ENCODE assay signal across 26 mouse cellular contexts in the genomic region with DNA sequence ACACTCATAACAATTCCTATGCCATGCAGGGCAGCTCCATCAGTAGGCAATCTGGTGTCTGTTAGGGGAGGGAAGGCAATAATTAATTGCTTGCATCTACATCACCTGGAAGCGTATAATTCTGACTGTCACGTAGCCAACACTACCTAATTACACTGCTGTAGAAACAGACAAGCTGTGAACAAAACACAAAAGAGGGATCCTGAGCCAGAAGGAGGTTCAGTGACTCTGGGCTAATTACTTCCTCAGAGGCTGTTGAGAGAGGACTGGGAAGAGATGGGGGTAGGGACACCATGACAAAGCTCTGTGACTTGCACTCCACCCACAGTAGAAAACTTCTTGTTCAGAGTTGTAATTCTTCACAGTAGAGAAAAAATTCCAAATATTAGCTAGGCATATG. TPM values are rescaled to one million over a fixed set of nuclear protein-coding genes. Genes with fewer than 3 reads are reported as not detected.
A peak's percentile ranks its signal among the peaks of the same experiment; 100 is the strongest.
DNase-seq lines count a peak whose midpoint lies in the region; ATAC-seq and TF ChIP-seq lines count a peak whose summit lies in the region.
"Had no signal": no experiment of that assay in that cellular context is flagged by ENCODE, and none has a peak within 500 bp of the region (broad histone marks: within the 10 kb centered on the region; RNA-seq: fewer than 3 reads in every experiment).

No protein-coding gene starts in this region.

- no peak overlapping the region for H3K4me3 ChIP-seq in forebrain, embryonic 12.5 days (replicated peaks)
- no peak overlapping the region for H3K4me3 ChIP-seq in forebrain, embryonic 10.5 days
- no peak overlapping the region for H3K4me3 ChIP-seq in midbrain, embryonic 14.5 days (replicated peaks; ENCODE audit: low read depth, low read length)
- no peak overlapping the region for H3K4me3 ChIP-seq in midbrain, embryonic 10.5 days
- no peak overlapping the region for H3K4me3 ChIP-seq in forebrain, postnatal 0 days (ENCODE audit: low read depth, low read length)
- no peak overlapping the region for H3K4me3 ChIP-seq in gastrocnemius, adult 2 months
- H3K4me3 ChIP-seq: erythroblast, embryonic 14.5 days; heart, adult 2 months; heart, embryonic 15.5 days; kidney, embryonic 15.5 days; limb, embryonic 12.5 days; liver, embryonic 12.5 days; lung, embryonic 15.5 days; midbrain, embryonic 15.5 days had no signal

- no peak overlapping the region for H3K27ac ChIP-seq in forebrain, embryonic 12.5 days
- no peak overlapping the region for H3K27ac ChIP-seq in forebrain, embryonic 10.5 days
- no peak overlapping the region for H3K27ac ChIP-seq in midbrain, embryonic 14.5 days (replicated peaks; ENCODE audit: low read depth, low read length)
- no peak overlapping the region for H3K27ac ChIP-seq in midbrain, embryonic 10.5 days (replicated peaks)
- no peak overlapping the region for H3K27ac ChIP-seq in forebrain, postnatal 0 days (ENCODE audit: low read depth, low read length)
- H3K27ac ChIP-seq in gastrocnemius, adult 2 months = no peak overlapping the region
- H3K27ac ChIP-seq: heart, adult 2 months; heart, embryonic 15.5 days; kidney, embryonic 15.5 days; limb, embryonic 12.5 days; liver, embryonic 12.5 days; lung, embryonic 15.5 days; midbrain, embryonic 15.5 days had no signal

- no peaks in the 10 kb centered on the region for H3K36me3 ChIP-seq in forebrain, embryonic 12.5 days (replicated peaks)
- H3K36me3 ChIP-seq in forebrain, embryonic 10.5 days (replicated peaks) = no peaks in the 10 kb centered on the region
- no peaks in the 10 kb centered on the region for H3K36me3 ChIP-seq in midbrain, embryonic 14.5 days (ENCODE audit: control insufficient read depth, insufficient read depth, low read length)
- H3K36me3 ChIP-seq in midbrain, embryonic 10.5 days = no peaks in the 10 kb centered on the region
- no peaks in the 10 kb centered on the region for H3K36me3 ChIP-seq in forebrain, postnatal 0 days (ENCODE audit: insufficient read depth)
- H3K36me3 ChIP-seq: heart, embryonic 15.5 days; kidney, embryonic 15.5 days; limb, embryonic 12.5 days; liver, embryonic 12.5 days; lung, embryonic 15.5 days; midbrain, embryonic 15.5 days had no signal

- intact Hi-C loops in gastrocnemius, adult 2 months (cut with DNase I) = no loop called here

- H3K9ac ChIP-seq in forebrain, embryonic 12.5 days = no peak overlapping the region
- H3K9ac ChIP-seq in midbrain, embryonic 14.5 days (replicated peaks; ENCODE audit: low read length) = no peak overlapping the region
- no peak overlapping the region for H3K9ac ChIP-seq in forebrain, postnatal 0 days
- H3K9ac ChIP-seq: heart, embryonic 15.5 days; kidney, embryonic 15.5 days; limb, embryonic 12.5 days; liver, embryonic 12.5 days; lung, embryonic 15.5 days; midbrain, embryonic 15.5 days had no signal

- H3K4me2 ChIP-seq in forebrain, embryonic 12.5 days = no peak overlapping the region
- no peak overlapping the region for H3K4me2 ChIP-seq in midbrain, embryonic 14.5 days (ENCODE audit: low read length)
- H3K4me2 ChIP-seq in forebrain, postnatal 0 days (ENCODE audit: low read depth) = no peak overlapping the region
- H3K4me2 ChIP-seq: heart, embryonic 15.5 days; kidney, embryonic 15.5 days; limb, embryonic 12.5 days; liver, embryonic 12.5 days; lung, embryonic 15.5 days; midbrain, embryonic 15.5 days had no signal

- H3K27me3 ChIP-seq in forebrain, embryonic 12.5 days = peaks cover 9% of the 10 kb centered on the region
- peaks cover 12% of the 10 kb centered on the region; the same call in 1 of the 2 replicates for H3K27me3 ChIP-seq in forebrain, embryonic 10.5 days (ENCODE audit: poor library complexity, severe bottlenecking)
- H3K27me3 ChIP-seq in midbrain, embryonic 14.5 days (ENCODE audit: control insufficient read depth, insufficient read depth, low read length) = no peaks in the 10 kb centered on the region
- peaks cover 9% of the 10 kb centered on the region; the same call in 1 of the 2 replicates for H3K27me3 ChIP-seq in midbrain, embryonic 10.5 days (ENCODE audit: low read depth, poor library complexity, severe bottlenecking)
- no peaks in the 10 kb centered on the region for H3K27me3 ChIP-seq in forebrain, postnatal 0 days (ENCODE audit: insufficient read depth, low read length)
- H3K27me3 ChIP-seq: lung, embryonic 15.5 days; midbrain, embryonic 15.5 days had no signal

- DNase-seq in forebrain, embryonic 10.5 days (ENCODE audit: extremely low spot score, low spot score) = no peak
- peak; percentile 56 for DNase-seq in midbrain, embryonic 14.5 days
- no peak for DNase-seq in midbrain, embryonic 10.5 days (ENCODE audit: low spot score)
- no peak for DNase-seq in forebrain, postnatal 0 days
- DNase-seq in telencephalon, adult 2 months (ENCODE audit: low read depth, low spot score) = peak; percentile 61
- DNase-seq in gastrocnemius, adult 2 months = no peak
- no peak for DNase-seq in ovary, postnatal 36 days (ENCODE audit: low spot score)
- DNase-seq: adrenal gland, postnatal 14 days; cerebellum, adult 2 months; cerebellum, postnatal 36 days; gastrocnemius, postnatal 14 days; heart, adult 2 months; kidney, postnatal 4 days; lung, postnatal 4 days; thymus, postnatal 36 days had no signal

- peaks cover 28% of the 10 kb centered on the region for H3K4me1 ChIP-seq in forebrain, embryonic 12.5 days
- H3K4me1 ChIP-seq in forebrain, embryonic 10.5 days = peaks cover 60% of the 10 kb centered on the region
- peaks cover 22% of the 10 kb centered on the region; the same call in 1 of the 2 replicates for H3K4me1 ChIP-seq in midbrain, embryonic 14.5 days (ENCODE audit: control insufficient read depth, insufficient read depth, low read length)
- H3K4me1 ChIP-seq in midbrain, embryonic 10.5 days = peaks cover 32% of the 10 kb centered on the region
- peaks cover 11% of the 10 kb centered on the region for H3K4me1 ChIP-seq in forebrain, postnatal 0 days (ENCODE audit: insufficient read depth)

- no peaks in the 10 kb centered on the region for H3K9me3 ChIP-seq in forebrain, embryonic 12.5 days
- H3K9me3 ChIP-seq in forebrain, embryonic 10.5 days = no peaks in the 10 kb centered on the region
- H3K9me3 ChIP-seq in midbrain, embryonic 14.5 days (ENCODE audit: control insufficient read depth, low read length) = no peaks in the 10 kb centered on the region
- H3K9me3 ChIP-seq in midbrain, embryonic 10.5 days (replicated peaks) = no peaks in the 10 kb centered on the region
- no peaks in the 10 kb centered on the region for H3K9me3 ChIP-seq in forebrain, postnatal 0 days (ENCODE audit: low read length)
- H3K9me3 ChIP-seq: heart, embryonic 15.5 days; kidney, embryonic 15.5 days; limb, embryonic 12.5 days; liver, embryonic 12.5 days; lung, embryonic 15.5 days; midbrain, embryonic 15.5 days had no signal

- peak; percentile 70; the same call in 1 of the 2 replicates for ATAC-seq in forebrain, embryonic 12.5 days (ENCODE audit: low FRiP score)
- no peak for ATAC-seq in midbrain, embryonic 14.5 days (ENCODE audit: low FRiP score, low TSS enrichment)
- ATAC-seq in forebrain, postnatal 0 days = peak; percentile 83
- ATAC-seq: CD4-positive, CD25-positive, alpha-beta regulatory T cell, adult 4 months; intestine, postnatal 0 days; liver, embryonic 12.5 days; midbrain, embryonic 15.5 days had no signal

- 16% methylated on average over 2 of the region's 2 CpGs for WGBS in forebrain, embryonic 12.5 days
- 21% methylated on average over 2 of the region's 2 CpGs for WGBS in forebrain, embryonic 10.5 days
- 21% methylated on average over 2 of the region's 2 CpGs for WGBS in midbrain, embryonic 14.5 days
- WGBS in midbrain, embryonic 10.5 days = 46% methylated on average over 2 of the region's 2 CpGs
- WGBS in forebrain, postnatal 0 days = 10% methylated on average over 2 of the region's 2 CpGs

- no peak for TF ChIP-seq CTCF in forebrain, postnatal 0 days (IDR thresholded peaks at IDR 0.05; ENCODE audit: low read depth)
- TF ChIP-seq CTCF in gastrocnemius, adult 2 months (IDR thresholded peaks at IDR 0.05) = no peak

RNA-seq across cellular contexts. Expression of gene Plekhs1, which starts 15.1 kb away (rescaled TPM):
- polyA plus RNA-seq in forebrain, embryonic 12.5 days (2016; fragmentation: Nextera tagmentation; extraction: Ambion mirVana) = 0.22 and 0.29 TPM in 2 replicates
- 0.11 and 0.15 TPM in 2 replicates for polyA plus RNA-seq in forebrain, embryonic 10.5 days (2016; fragmentation: Nextera tagmentation; extraction: Ambion mirVana)
- 0.18 and 0.27 TPM in 2 replicates for polyA plus RNA-seq in midbrain, embryonic 14.5 days (2014; fragmentation: Nextera tagmentation; extraction: Ambion mirVana)
- polyA plus RNA-seq in midbrain, embryonic 10.5 days (2016; fragmentation: Nextera tagmentation; extraction: Ambion mirVana) = 0.16 TPM in 1 of 2 replicates, not detected in the other
- 0.14 and 0.15 TPM in 2 replicates for total RNA-seq in forebrain, postnatal 0 days (2014; rRNA removed)
- polyA plus RNA-seq in forebrain, postnatal 0 days (2015; fragmentation: Nextera tagmentation; extraction: Ambion mirVana) = 0.28 and 0.29 TPM in 2 replicates
- under 1 TPM in 1 of 2 experiments, not detected in 1; 0.20 TPM for total RNA-seq in gastrocnemius, adult 2 months (2021)
- total RNA-seq: hematopoietic stem cell, adult 5-6 weeks had no signal
- polyA plus RNA-seq: erythroblast, embryonic 14.5 days; liver, embryonic 12.5 days had no signal

Comparison
In these comparisons a context has a peak if more than half of its experiments do, and no peak if none do; other contexts are left out.
1. DNase-seq: peak in midbrain, embryonic 14.5 days (single experiment) and telencephalon, adult 2 months (single experiment); none in forebrain, embryonic 10.5 days (single experiment), midbrain, embryonic 10.5 days (single experiment), forebrain, postnatal 0 days (single experiment), gastrocnemius, adult 2 months (single experiment) and ovary, postnatal 36 days (single experiment).